Mouse (Mus musculus): ENCODE measurements around the gene Nav2. TPM values are rescaled to one million over a fixed set of nuclear protein-coding genes. Genes with fewer than 3 reads are reported as not detected.

Gene Nav2
- polyA plus RNA-seq, 1 experiment from 2014 or later, result 8.3 TPM

DNA sequence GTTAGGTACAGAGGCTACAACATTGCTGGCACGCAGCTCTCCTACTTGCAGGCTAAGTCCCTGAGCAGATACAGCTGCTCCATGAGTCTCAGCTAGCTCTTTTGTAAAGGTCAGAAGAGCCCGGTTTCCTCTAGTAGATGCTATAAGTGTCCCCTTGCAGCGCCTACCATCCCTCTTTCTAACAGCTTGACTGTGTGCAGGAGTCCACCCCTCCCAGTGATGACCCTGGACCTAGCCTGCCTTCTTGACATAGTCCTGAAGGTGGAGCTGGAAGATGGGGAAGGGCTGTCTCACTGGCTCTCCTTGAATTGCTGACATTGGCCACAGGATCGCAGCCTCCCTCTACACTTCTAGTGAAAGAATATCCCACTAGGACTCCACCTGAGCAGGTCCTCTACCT is 708.6 kb downstream of the Nav2 start:
- DNase-seq (ENCODE audit: low spot score), result no peak
- Histone ChIP-seq H3K4me1 (no peaks in the 10 kb centered on the region), H3K9me3 (replicated peaks) (no peaks in the 10 kb centered on the region), H3K36me3 (no peaks in the 10 kb centered on the region), H3K27ac (no peak overlapping the region), H3K4me3 (no peak overlapping the region), H3K27me3 (ENCODE audit: low read depth, poor library complexity, severe bottlenecking) (peaks cover 23% of the 10 kb centered on the region; the same call in 1 of the 2 replicates)
- WGBS, result 81% methylated on average over 4 of the region's 4 CpGs

DNA sequence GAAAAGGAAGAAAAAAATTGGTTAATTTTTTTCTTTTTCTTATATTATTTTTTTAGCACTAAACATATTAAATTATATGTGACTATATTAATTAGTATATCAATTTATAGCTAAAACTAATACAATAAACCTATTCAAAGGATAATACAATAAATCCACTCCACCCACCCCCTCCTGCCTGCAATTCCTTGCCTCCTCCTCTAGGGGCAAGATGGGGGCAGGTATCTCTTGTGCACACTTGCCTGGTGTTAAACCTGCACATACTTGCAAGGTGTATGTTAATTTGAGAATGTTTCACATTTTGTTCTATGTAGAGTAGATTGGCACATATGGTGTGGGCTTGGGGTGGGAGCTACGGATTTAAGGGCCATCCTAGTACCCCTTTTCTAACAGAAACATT is 711.6 kb downstream of the Nav2 start:
- Histone ChIP-seq H3K4me1 (no peaks in the 10 kb centered on the region), H3K27ac (no peak overlapping the region), H3K4me3 (no peak overlapping the region), H3K36me3 (no peaks in the 10 kb centered on the region), H3K27me3 (ENCODE audit: low read depth, poor library complexity, severe bottlenecking) (peaks cover 39% of the 10 kb centered on the region), H3K9me3 (replicated peaks) (no peaks in the 10 kb centered on the region)
- WGBS, result 77% methylated on average over 1 of the region's 1 CpGs
- no peak for DNase-seq (ENCODE audit: low spot score)

DNA sequence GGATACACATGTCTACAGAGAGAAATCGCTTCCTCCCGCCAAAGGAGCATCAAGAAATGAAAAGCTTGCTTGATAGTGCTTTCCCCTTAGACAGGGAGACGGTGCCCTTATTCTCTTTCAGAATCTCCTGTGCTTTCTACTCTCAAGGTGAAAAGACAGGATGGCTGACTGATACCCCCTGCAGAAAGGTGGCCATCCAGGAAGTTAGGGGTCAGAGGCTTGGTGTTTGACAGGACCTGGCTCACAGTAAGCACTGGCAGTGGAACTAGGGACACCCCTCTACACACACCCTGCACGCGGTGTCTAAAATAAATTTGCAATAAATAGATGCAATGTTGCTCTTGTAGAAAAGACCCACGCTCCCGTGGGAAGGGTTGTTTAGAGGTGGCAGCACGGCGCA is 723.4 kb downstream of the Nav2 start:
- no peak overlapping the region for H3K27ac ChIP-seq
- DNase-seq (ENCODE audit: low spot score), result peak; percentile 35
- H3K9me3 ChIP-seq (replicated peaks), result no peaks in the 10 kb centered on the region
- peaks cover 28% of the 10 kb centered on the region for H3K4me1 ChIP-seq
- 10% methylated on average over 9 of the region's 9 CpGs for WGBS
- H3K36me3 ChIP-seq, result no peaks in the 10 kb centered on the region
- no peak overlapping the region for H3K4me3 ChIP-seq
- peaks cover 100% of the 10 kb centered on the region for H3K27me3 ChIP-seq (ENCODE audit: low read depth, poor library complexity, severe bottlenecking)

DNA sequence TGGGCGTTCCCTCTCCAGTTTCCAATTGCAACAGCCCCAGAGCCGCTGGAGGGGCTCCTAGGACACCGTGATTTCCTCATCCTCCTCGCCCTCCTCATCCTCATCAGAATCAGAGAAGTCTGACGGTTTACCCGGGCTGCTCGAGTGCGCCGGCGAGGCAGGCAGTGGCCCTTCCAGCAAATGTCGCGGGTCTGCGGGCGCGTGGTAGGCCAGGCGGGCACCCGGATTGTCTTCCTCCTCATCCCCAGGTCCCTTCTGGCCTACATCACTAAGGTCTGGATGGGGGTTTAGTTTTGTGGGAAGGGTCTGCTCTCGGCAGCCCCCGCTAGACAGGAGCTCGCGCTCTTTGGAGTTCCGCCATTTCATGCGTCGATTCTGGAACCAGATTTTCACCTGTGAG is 723.9 kb downstream of the Nav2 start:
- H3K4me3 ChIP-seq, result peak overlapping the region; percentile 21; the same call in 1 of the 2 replicates
- no peaks in the 10 kb centered on the region for H3K36me3 ChIP-seq
- 3% methylated on average over 24 of the region's 24 CpGs for WGBS
- H3K9me3 ChIP-seq (replicated peaks), result no peaks in the 10 kb centered on the region
- no peak overlapping the region for H3K27ac ChIP-seq
- H3K27me3 ChIP-seq (ENCODE audit: low read depth, poor library complexity, severe bottlenecking), result peaks cover 100% of the 10 kb centered on the region
- DNase-seq (ENCODE audit: low spot score), result peak; percentile 57
- H3K4me1 ChIP-seq, result peaks cover 28% of the 10 kb centered on the region

DNA sequence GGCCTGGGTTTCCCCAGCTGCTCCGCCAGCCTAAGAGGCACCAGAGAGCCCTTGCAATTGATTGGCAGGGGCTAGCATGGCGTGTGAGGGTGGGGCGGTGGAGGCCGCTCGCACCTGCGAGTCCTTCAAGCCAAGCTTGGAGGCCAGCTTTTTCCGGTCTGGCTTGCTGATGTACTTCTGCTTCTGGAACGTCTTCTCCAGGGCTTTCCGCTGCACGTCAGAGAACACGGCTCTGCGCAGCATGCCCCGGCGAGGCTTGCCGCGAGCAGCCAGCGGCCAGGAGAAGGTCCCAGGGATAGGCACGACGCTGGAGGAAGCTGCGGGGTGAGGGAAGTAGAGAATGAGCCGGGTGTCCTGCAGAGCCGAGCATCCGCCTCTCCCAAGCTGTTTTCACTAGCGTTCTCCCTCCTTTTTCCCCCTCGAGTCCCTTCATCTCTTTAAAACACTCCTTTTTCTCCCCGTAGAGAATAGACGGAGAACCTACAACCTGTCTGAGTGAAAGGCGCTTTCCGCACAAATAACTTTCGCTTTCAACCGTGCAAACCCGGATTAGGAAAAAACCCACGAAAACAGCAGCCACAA is 725.0 kb downstream of the Nav2 start:
- under 1% methylated on average over 33 of the region's 33 CpGs for WGBS
- Histone ChIP-seq H3K27me3 (ENCODE audit: low read depth, poor library complexity, severe bottlenecking) (peaks cover 100% of the 10 kb centered on the region), H3K27ac (no peak overlapping the region), H3K4me3 (peak overlapping the region; percentile 39), H3K9me3 (replicated peaks) (no peaks in the 10 kb centered on the region), H3K36me3 (no peaks in the 10 kb centered on the region), H3K4me1 (peaks cover 33% of the 10 kb centered on the region)
- peak; percentile 72 for DNase-seq (ENCODE audit: low spot score)

DNA sequence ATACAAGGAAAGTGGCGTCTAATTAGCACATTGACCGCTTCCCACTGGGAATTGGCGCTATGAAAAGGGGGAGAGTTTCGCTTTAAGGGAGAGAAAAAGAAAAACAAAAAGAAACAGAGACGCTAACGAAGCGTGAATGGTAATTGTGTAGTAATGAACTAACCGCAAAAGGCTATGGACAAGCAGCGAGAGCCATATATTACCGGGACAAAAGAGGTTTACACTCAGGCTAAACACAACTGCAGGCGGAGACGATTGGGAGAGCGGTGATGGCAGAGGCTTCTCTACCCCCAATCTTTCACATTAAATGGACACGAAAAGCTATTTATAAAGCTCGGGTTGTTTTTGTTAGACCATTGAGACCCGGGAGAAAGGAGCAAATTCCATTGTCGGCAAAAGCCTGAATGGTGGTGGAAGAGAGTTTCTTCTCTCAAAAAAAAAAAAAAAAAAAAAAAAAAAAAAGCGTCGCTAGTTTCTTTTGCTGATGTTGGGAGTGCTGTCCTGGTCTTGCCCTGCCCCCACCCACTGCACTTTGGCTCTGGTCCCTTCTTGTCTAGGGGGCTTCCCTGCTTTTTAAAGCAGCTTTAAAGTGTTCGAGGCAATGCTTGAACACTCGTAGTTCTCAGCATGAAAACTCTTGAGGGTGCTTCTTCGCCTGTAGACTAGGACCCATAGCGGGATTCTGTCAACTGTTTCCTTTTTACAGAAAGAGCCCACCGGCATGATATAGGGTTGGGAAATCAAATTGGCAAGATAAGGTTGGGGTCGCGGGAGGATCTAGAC is 726.0 kb downstream of the Nav2 start:
- WGBS, result under 1% methylated on average over 26 of the region's 26 CpGs
- H3K27ac ChIP-seq, result no peak overlapping the region
- H3K27me3 ChIP-seq (ENCODE audit: low read depth, poor library complexity, severe bottlenecking), result peaks cover 100% of the 10 kb centered on the region
- no peaks in the 10 kb centered on the region for H3K9me3 ChIP-seq (replicated peaks)
- peak overlapping the region; percentile 39 for H3K4me3 ChIP-seq
- peaks cover 38% of the 10 kb centered on the region for H3K4me1 ChIP-seq
- no peak for DNase-seq (ENCODE audit: low spot score)
- H3K36me3 ChIP-seq, result no peaks in the 10 kb centered on the region

DNA sequence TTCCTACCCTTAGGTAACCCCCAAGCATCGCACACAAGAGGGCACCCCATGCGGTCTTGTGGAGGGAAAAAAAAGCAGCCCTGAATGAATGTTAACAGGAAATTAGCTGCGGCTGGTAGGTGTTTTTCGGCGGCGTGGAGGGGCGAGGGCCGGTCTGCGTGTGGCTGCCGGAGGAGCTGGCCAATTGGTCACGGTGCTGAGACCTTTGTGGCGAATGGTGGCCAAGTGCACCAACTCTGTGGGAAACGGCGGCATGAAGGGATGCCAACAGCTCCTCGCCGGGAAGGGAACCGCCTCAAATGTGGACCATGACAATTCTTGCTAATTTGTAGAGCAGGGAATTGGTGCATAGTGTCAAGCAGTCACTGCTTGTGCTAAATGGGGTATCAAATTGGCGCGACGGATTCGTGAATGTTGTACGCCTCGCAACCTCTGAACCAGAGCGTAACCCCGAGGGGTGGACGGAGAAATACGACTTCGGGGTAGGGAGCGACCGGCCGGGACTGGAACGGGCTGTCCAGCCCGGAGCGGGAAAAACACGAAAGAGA is 726.6 kb downstream of the Nav2 start:
- Histone ChIP-seq H3K4me3 (no peak overlapping the region), H3K9me3 (replicated peaks) (no peaks in the 10 kb centered on the region), H3K36me3 (no peaks in the 10 kb centered on the region), H3K27me3 (ENCODE audit: low read depth, poor library complexity, severe bottlenecking) (peaks cover 100% of the 10 kb centered on the region), H3K4me1 (peaks cover 42% of the 10 kb centered on the region), H3K27ac (no peak overlapping the region)
- peak; percentile 69 for DNase-seq (ENCODE audit: low spot score)
- under 1% methylated on average over 35 of the region's 35 CpGs for WGBS

DNA sequence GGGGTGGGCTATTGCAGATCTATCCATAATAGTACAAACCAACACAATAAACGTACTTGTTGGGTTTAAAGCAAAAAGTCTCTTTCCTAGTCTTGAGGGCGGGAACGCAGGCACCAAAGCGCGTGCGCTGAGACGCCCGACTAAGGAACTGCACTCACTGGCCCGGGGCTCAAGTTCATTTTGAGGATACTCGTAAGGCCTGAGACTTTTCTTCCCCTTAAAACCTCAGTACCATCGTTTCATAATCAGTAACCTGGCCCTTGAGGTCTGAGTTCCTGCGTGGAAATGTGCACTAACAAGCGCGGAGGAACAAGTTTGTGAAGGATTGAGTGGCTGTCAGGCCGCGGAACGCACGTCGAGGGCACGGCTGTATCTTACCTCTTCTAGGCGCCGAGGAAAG is 727.5 kb downstream of the Nav2 start:
- Histone ChIP-seq H3K36me3 (no peaks in the 10 kb centered on the region), H3K27me3 (ENCODE audit: low read depth, poor library complexity, severe bottlenecking) (peaks cover 100% of the 10 kb centered on the region), H3K9me3 (replicated peaks) (no peaks in the 10 kb centered on the region), H3K4me1 (peaks cover 43% of the 10 kb centered on the region), H3K4me3 (no peak overlapping the region), H3K27ac (no peak overlapping the region)
- WGBS, result under 1% methylated on average over 22 of the region's 22 CpGs
- peak; percentile 55 for DNase-seq (ENCODE audit: low spot score)

DNA sequence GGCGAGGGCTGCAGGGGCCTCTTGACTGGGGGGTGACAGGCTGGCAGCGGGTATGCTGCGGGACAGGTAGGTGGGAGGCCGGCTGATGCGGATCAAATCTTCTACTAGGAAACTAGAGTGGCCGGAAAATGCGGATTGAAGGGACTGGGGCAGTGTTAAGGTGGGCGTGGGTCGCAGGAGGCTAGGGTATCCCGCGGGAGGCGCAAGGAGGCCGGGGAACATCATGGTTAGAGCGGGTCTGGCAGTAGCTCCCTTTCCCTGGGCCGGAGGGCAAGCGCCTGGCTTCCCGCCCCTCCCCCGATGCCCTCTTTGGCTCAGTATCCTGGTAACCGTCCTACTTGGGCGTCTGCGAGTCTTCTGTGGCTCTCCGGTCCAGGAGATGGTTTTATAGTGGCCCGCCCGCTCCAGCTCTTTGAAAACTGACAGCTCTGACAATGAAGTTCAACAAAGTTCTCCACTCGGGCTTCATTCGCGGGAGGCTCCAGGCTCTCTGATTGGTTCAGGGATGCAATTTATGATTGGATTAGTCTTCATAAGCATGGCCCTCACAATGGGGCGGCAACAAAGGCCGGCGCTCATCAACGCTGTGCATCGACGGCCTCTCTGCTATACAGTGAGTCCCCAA is 728.1 kb downstream of the Nav2 start, which contains the start of gene Dbx1:
Gene Dbx1 (minus strand): TSS at position 359 of the 625 bp plus-strand sequence.
- Histone ChIP-seq H3K27me3 (ENCODE audit: low read depth, poor library complexity, severe bottlenecking) (peaks cover 100% of the 10 kb centered on the region), H3K9me3 (replicated peaks) (no peaks in the 10 kb centered on the region), H3K4me3 (no peak within 1 kb of the TSS), H3K4me1 (peaks cover 43% of the 10 kb centered on the region), H3K36me3 (no peaks in the 10 kb centered on the region), H3K27ac (no peak within 1 kb of the TSS)
- DNase-seq (ENCODE audit: low spot score), result peak; percentile 55
- whole genome bisulfite sequencing, result under 1% methylated on average over 33 of the region's 33 CpGs

DNA sequence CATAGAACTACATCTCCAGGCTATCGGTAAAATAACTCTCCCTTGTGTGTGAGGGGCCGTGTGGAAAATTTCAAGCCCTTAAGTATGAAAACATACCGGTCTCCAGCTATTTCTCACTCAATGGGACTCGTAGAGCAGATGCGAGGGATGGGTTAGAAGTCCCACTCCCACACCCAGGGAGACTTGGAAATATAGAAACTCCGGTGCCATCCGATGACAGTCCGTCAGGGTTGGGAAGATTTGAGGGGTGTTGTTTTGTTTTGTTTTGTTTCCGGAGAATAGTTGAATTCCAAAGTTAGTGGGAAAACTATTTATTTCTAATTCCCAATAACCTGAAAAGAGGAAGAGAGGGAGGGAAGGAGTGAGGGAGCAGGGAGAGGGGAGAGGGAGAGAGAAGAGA is 728.8 kb downstream of the Nav2 start:
- peaks cover 100% of the 10 kb centered on the region for H3K27me3 ChIP-seq (ENCODE audit: low read depth, poor library complexity, severe bottlenecking)
- under 1% methylated on average over 9 of the region's 9 CpGs for WGBS
- H3K4me3 ChIP-seq, result no peak overlapping the region
- H3K36me3 ChIP-seq, result no peaks in the 10 kb centered on the region
- no peak overlapping the region for H3K27ac ChIP-seq
- H3K4me1 ChIP-seq, result peaks cover 41% of the 10 kb centered on the region
- H3K9me3 ChIP-seq (replicated peaks), result no peaks in the 10 kb centered on the region
- no peak for DNase-seq (ENCODE audit: low spot score)

DNA sequence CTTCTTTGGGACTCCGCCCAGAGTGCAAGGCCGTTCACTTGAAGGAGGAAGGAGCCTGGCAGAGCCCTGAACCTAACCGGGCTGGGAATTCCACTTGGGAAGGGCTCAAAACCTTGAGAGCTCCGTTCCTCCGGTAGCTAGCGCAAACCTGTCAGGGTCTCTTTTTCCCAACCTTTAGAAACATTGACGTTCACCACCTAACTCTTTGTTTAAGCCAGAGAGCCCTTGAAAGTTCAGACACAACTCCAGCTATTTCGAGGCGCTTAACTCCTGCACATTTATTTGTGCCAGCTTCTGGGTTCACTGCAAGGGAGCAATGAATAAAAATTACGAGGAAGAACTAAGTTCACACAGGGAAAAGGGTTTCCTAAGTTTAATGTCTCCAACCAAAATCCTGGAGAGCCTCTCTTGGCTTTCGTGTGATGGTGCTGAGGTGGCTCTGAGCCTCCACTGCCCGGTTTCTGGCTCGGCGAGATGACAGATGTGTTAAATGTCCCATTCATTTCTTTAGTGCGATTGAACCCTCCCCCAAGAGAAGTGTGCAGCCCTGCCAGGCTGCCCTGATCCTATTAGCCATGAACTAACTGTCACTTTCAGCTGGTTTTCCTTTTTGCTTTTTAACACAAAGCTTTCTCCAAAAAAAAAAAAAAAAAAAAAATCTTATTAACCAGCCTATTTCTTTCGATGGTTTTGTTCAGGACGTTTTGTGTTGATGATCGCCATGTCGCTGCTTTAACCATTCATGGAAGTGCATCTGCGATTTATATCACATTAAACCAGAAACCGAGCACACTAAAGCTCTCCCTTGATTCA is 729.5 kb downstream of the Nav2 start:
- Histone ChIP-seq H3K4me3 (no peak overlapping the region), H3K4me1 (peaks cover 38% of the 10 kb centered on the region), H3K27ac (no peak overlapping the region), H3K36me3 (no peaks in the 10 kb centered on the region), H3K27me3 (ENCODE audit: low read depth, poor library complexity, severe bottlenecking) (peaks cover 100% of the 10 kb centered on the region), H3K9me3 (replicated peaks) (no peaks in the 10 kb centered on the region)
- DNase-seq (ENCODE audit: low spot score), result peak; percentile 49
- under 1% methylated on average over 21 of the region's 21 CpGs for WGBS

DNA sequence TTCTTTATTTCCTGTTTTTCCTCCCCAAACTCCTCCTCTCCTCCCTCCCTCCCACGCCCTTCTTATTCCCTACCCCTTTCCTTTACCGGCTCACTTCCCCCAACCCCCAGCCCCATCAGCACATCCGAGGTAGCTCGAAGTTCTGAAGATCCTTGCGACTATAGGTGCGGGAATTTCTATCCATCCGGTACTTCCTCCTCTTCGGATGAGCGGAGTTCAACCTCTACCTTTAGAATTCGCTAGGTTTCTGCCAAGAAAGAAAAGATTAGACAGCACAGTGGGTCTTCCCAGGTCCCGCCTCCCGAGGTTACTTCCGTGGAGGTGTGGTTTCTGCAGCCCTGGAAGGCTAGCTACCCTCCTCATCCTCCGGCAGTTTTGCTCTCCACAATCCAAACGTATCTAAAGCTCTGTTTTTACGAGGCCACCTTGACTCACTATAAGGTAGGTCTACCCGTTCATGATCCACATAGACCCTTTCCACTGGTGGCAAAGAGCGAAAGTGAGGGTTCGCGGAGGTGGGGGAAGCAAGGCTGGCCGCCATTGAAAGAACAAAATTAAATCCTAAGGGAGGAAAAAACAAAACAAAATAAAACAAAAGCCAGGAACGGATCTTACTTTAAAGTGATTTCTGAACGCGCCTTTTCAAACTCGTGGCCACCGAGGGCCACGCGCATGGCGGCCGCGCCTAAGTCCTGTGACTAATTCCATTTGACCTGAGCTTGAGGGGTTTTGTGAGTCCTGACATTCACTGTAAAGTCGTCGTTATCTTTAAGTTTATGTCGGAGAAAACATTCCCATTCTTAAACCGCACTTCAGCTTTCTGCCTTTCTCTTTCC is 730.6 kb downstream of the Nav2 start:
- Histone ChIP-seq H3K9me3 (replicated peaks) (no peaks in the 10 kb centered on the region), H3K4me3 (peak overlapping the region; percentile 36), H3K36me3 (no peaks in the 10 kb centered on the region), H3K4me1 (peaks cover 27% of the 10 kb centered on the region), H3K27me3 (ENCODE audit: low read depth, poor library complexity, severe bottlenecking) (peaks cover 93% of the 10 kb centered on the region), H3K27ac (no peak overlapping the region)
- WGBS, result 2% methylated on average over 35 of the region's 35 CpGs
- DNase-seq (ENCODE audit: low spot score), result peak; percentile 45
